Mouse (Mus musculus) gastrocnemius, adult 18-20 months (tissue): Measurements from ENCODE around the gene Fndc7. TPM values are rescaled to one million over a fixed set of nuclear protein-coding genes. Genes with fewer than 3 reads are reported as not detected.

Experiments used
- total RNA-seq, 2 experiments: library from RNA; stranded (reverse); gene quantifications; 2 replicates each; pipeline ENCODE4 v1.2.3; 2021

Gene Fndc7
- total RNA-seq, 2 experiments from 2014 or later, result not detected

Other genes with a start within 250 kb of the Fndc7 start
- gene Clcc1, start 236.1 kb downstream of the Fndc7 start, total RNA-seq, result 10 to 100 TPM; 32.6 to 37.4 TPM
- gene Gpsm2, start 167.7 kb downstream of the Fndc7 start, total RNA-seq, result under 1 TPM; 0.78 to 0.97 TPM
- gene Aknad1, start 150.3 kb downstream of the Fndc7 start, total RNA-seq, result under 1 TPM; 0.14 to 0.30 TPM
- 10 to 100 TPM; 37.0 to 39.0 TPM for gene Stxbp3, start 49.5 kb downstream of the Fndc7 start, total RNA-seq
- 10 to 100 TPM; 12.7 to 17.3 TPM for gene Prpf38b, start 21.7 kb upstream of the Fndc7 start, total RNA-seq
- not detected for gene Henmt1, start 49.9 kb upstream of the Fndc7 start, total RNA-seq
- not detected for gene Gm9857, start 50.4 kb upstream of the Fndc7 start, total RNA-seq
- gene Fam102b, start 137.6 kb upstream of the Fndc7 start, total RNA-seq, result 1 to 10 TPM; 5.2 to 6.1 TPM
- not detected for gene Slc25a54, start 190.5 kb upstream of the Fndc7 start, total RNA-seq
- gene Slc25a24, start 233.1 kb upstream of the Fndc7 start, total RNA-seq, result 1 to 10 TPM; 3.2 to 3.8 TPM